Mouse (Mus musculus): ENCODE data around the gene Mmp9.

Mmp9 gene

DNA sequence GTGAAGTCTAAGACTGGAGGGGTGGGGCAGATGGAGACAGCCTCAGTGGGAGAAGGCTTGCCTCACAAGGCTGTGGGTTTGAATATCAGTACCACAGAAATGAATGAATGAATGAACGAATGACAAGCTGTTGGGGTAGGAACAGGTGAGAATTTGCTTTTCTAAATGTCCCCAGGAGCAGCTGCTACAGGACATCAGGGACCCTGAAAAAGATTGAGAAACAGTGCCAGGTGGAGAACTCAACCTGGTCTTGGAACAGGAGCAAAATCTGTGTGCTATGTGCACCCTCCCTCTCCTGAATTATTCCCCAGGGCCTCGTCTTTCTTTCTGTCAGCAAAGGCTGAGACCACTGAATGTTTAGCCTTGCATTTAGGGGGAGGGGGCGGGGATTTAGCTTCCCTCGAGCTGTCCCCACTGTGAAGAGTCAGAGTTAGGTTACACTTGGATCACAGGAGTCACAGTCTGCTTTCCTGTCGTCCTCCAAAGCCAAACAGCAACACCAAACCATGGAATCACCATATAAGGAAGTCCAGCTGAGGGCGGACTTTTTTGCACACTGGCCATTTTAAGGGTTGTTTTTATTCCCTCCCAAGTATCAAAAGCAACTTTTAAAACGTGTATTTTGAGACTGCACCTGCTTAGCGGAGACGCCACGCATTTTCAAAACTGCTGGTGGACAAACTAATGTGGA lies at the start of gene Mmp9:
TSS of gene Mmp9 (plus strand) at position 641 of the 691 bp plus-strand sequence.
- DNase-seq (ENCODE audit: low read depth, low spot score): peak; percentile 19

GRCm38 (mm10) chr2:164891056-164891834 lies 49.3 kb upstream of the Mmp9 start:
- no peak for DNase-seq (ENCODE audit: low read depth, low spot score)

DNA sequence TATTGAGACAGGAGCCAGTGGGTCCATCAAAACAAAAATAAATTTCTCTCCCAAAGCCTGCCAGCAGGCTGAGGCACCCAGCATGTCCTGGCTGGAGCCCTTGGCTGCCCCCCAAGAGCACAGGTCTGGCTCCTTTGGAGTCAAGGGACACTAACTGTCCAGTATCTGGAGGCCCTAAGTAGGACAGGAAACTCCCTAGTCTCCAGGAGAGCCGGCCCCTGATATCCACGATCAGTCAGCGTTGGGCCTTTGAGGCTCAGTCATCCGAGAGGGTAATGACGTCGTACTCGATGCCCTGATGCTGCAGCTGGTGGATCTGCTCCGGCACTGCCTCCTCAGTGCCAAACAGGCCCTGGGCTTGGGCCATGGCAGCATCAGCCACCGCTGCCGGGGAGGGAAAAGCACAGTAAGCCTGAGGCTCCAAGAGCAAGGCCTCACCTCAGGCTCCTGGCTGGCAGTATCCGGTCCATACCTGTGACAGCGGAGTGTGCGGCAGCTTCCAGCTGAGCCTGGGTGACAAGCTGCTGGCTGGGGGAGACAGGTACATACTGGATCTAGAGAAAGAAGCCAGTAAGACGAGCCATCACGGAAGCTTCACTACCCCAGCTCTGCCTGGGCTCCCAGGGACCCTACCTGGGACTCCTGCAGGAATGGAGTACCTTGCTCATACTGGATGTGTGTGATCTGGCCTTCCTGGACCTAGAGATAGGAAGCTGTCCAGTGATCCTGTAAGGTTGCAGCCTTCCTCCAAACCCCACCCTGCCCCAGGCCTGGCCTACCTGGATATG lies 48.5 kb upstream of the Mmp9 start:
- no peak for DNase-seq (ENCODE audit: low read depth, low spot score)

GRCm38 (mm10) chr2:164892696-164893216 lies 47.8 kb upstream of the Mmp9 start:
- DNase-seq (ENCODE audit: low read depth, low spot score): no peak

- no peak for DNase-seq (ENCODE audit: low read depth, low spot score)
These were observed 46.5 kb upstream of the Mmp9 start for GRCm38 (mm10) chr2:164894048-164894447.

DNA sequence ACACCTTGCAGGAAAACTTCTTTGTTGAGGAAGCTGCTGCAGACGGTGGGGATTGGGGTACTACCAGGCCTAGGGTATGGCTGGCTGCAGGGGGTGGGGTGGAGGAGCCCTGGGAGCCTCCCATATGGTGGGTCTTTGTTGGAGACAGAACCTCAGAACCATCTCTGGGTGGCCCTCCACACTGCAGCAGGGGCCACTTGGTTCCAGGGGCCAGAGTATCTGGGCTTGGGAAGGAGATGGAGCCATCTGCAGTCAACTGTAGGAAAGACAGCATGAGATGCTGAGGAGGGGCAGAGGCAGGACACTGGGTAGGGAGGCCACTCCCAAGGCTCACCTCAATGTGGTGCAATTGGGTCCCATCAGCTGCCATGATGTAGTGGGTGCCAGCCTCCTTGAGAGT lies 45.9 kb upstream of the Mmp9 start:
- DNase-seq (ENCODE audit: low read depth, low spot score): no peak

DNA sequence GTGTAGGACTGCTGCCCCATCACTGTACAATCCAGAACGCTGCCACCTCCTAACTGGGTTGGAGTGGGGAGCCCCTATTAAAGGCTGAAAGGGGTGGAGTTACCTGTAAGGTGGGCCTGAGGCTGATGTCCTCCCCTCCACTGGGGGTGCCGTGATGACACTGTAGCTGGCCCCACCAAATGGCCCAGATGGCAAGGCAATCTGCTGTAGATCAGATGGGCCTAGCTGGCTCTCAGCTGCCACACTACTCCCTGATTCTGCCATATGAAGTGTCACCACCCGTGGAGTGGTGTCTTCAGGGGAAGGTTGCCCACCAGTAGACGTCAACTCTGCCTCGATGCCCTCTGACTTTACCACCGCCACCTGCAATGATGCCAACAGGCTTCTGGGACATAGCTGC lies 44.7 kb upstream of the Mmp9 start:
- no peak for DNase-seq (ENCODE audit: low read depth, low spot score)

DNA sequence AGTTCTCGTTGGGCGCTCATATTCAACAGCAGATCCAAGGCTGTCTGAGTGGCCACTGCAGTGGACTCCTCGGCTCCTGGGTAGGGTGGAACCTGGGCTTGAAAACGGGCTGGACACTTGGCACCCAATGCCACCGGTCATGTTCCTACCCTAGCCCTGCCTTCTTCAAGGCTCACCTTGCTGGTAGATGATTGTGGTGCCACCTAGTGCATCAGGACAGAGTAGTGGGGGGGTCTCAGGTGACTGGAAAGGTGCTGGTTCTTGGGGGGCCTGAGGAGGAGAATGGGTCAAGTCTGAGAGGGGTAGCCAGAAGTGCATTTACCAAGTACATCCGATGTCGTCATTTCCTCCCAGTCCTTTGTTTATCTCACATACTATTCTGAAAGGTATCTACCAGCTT lies 42.6 kb upstream of the Mmp9 start:
- no peak for DNase-seq (ENCODE audit: low read depth, low spot score)

GRCm38 (mm10) chr2:164899034-164899433 lies 41.5 kb upstream of the Mmp9 start:
- DNase-seq (ENCODE audit: low read depth, low spot score): no peak

- no peak for DNase-seq (ENCODE audit: low read depth, low spot score)
These were observed 40.7 kb upstream of the Mmp9 start for GRCm38 (mm10) chr2:164899723-164900459.

DNA sequence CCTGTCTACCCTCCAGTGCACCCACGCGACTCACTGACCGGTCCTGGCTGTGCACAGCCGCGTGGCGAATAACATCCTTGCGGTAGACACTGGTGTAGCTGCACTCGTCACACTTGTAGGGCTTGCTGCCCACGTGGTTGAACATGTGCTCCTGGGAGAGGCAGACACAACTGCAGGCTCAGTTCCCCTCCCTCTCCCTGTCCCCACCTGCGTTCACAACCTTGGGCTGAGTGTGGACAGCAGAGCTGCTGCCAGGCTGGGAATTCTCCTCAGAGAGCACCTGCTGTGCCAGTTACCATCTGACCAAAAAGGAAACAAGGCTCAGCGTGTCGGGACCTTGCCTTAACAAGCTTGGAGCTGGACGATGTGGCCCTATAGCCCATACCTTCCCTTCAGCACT lies 39.2 kb upstream of the Mmp9 start:
- no peak for DNase-seq (ENCODE audit: low read depth, low spot score)

- no peak for DNase-seq (ENCODE audit: low read depth, low spot score)
These were observed 37.1 kb upstream of the Mmp9 start for GRCm38 (mm10) chr2:164903496-164903895.

DNA sequence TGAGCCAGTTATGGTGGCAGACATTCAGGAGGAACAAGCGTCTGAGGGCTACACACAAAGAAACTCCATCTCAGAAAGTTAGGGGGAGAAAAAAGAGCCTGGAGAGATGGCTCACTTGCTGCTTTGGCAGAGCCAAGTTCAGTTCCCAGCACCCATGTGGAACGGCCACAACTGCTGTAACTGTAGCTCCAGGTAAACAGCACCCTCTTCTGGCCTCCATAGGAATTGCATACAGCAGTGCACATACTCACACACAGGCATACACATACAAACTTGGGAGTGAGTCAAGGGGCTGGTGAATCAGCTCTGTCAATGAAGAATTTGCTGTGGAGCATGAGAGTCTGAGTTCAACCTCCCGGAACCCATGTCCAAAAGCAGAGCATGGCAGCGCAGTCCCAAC lies 34.5 kb upstream of the Mmp9 start:
- peak; percentile 72 for DNase-seq (ENCODE audit: low read depth, low spot score)

DNA sequence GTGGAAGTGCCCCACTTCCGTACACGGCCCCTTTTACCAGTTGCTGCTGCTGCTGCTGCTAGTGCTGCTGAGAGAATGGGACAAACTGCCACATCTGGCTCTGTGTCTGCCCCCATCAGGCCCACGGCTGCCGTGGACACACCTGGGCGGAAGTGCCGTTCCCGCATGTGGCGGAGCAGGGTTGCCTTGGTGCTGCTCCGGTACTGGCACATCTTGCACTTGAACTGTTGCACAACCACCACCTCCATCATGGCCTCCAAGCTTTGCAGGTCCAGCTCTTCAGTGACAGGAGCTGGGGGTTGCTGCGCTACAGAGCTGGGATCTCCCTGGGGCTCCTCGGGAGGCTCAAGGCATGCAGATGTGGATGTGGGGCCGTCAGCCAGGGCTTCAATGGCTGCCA lies 33.1 kb upstream of the Mmp9 start:
- DNase-seq (ENCODE audit: low read depth, low spot score): no peak

- DNase-seq (ENCODE audit: low read depth, low spot score): no peak
These were observed 32.6 kb upstream of the Mmp9 start for GRCm38 (mm10) chr2:164908011-164908410.

DNA sequence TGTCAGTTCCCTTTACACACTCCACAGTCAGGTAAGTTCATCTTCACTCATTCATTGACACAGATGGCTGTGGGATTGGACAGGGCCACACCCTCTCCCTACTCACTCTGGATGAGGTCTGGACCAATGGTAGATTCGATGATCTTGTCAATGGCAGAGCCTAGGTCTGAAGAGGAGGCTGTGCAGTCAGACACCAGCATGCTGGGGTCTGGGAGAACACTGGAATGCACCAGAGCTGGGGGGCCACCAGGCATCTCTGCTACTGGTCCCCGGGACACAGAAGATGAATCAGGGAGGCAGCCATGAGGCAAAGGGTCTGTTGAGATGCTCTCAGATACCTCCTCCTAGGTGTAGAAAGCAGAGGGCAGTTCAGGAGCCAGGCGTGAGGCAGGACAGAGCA lies 31.5 kb upstream of the Mmp9 start:
- DNase-seq (ENCODE audit: low read depth, low spot score): no peak

DNA sequence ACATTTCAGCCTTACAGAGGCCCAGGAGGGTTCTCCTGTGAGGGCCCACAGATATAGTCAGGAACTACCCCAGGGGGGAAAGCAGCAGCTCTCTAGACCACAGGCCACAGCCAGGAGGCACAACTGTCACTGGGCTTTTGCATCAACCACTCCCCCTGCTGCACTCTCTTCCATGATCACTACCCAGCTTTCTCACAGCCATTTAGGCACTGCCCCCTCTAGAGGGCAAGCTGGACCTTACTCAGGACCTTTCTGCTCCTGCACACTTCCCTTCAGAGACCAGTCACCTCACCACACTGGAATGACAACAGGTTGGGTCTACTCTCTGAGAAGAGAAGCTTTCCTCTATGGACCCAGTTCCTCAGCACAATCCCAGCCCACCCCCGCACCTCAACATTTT lies 31.0 kb upstream of the Mmp9 start:
- no peak for DNase-seq (ENCODE audit: low read depth, low spot score)

- DNase-seq (ENCODE audit: low read depth, low spot score): no peak
These were observed 30.1 kb upstream of the Mmp9 start for GRCm38 (mm10) chr2:164910360-164911061.

GRCm38 (mm10) chr2:164911086-164912048 lies 29.2 kb upstream of the Mmp9 start, which contains the start of gene Zfp335:
Gene Zfp335 (minus strand): TSS chr2:164911757.
- peak; percentile 96 for DNase-seq (ENCODE audit: low read depth, low spot score)

GRCm38 (mm10) chr2:164912151-164912550 lies 28.4 kb upstream of the Mmp9 start:
- no peak for DNase-seq (ENCODE audit: low read depth, low spot score)

Data from R1 (cell line).